In the genomic region with DNA sequence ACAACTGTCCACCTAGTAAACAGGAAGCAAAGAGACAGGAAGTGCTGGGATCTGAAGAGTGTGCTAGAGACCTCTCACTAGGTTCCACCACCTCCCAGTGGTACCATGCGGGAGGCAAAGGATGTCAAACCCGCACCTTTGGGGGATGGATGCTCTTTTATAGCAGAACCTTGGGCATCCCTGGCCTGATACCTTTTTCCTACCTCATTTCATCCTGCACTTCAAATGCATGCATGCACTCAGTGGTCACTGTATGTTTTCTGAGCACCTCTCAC, we compare ENCODE assay signal across 28 mouse cellular contexts. TPM values are rescaled to one million over a fixed set of nuclear protein-coding genes. Genes with fewer than 3 reads are reported as not detected.
DNase-seq lines count a peak whose midpoint lies in the region; ATAC-seq lines count a peak whose summit lies in the region.
"Had no signal": no experiment of that assay in that cellular context is flagged by ENCODE, and none has a peak within 500 bp of the region (broad histone marks: within the 10 kb centered on the region; RNA-seq: fewer than 3 reads in every experiment).

No protein-coding gene starts in this region.

- peak overlapping the region; percentile 39 for H3K4me2 ChIP-seq in liver, embryonic 11.5 days
- peak overlapping the region; percentile 30 for H3K4me2 ChIP-seq in liver, embryonic 13.5 days
- H3K4me2 ChIP-seq in neural tube, embryonic 15.5 days, result no peak overlapping the region
- H3K4me2 ChIP-seq: embryonic facial prominence, embryonic 15.5 days; forebrain, embryonic 13.5 days; heart, embryonic 12.5 days; hindbrain, embryonic 14.5 days; limb, embryonic 13.5 days; lung, embryonic 15.5 days; neural tube, embryonic 12.5 days had no signal

- H3K27me3 ChIP-seq in liver, embryonic 11.5 days (replicated peaks; ENCODE audit: control insufficient read depth, insufficient read depth, low read length), result no peaks in the 10 kb centered on the region
- no peaks in the 10 kb centered on the region for H3K27me3 ChIP-seq in embryonic facial prominence, embryonic 10.5 days (replicated peaks; ENCODE audit: low read depth, poor library complexity, severe bottlenecking)
- H3K27me3 ChIP-seq in liver, embryonic 13.5 days, result no peaks in the 10 kb centered on the region; the same call in 1 of the 2 replicates
- no peaks in the 10 kb centered on the region for H3K27me3 ChIP-seq in neural tube, embryonic 15.5 days (replicated peaks)
- H3K27me3 ChIP-seq: embryonic facial prominence, embryonic 15.5 days; forebrain, embryonic 13.5 days; heart, embryonic 12.5 days; limb, embryonic 13.5 days; lung, embryonic 15.5 days; neural tube, embryonic 12.5 days had no signal

- no peaks in the 10 kb centered on the region for H3K36me3 ChIP-seq in liver, embryonic 11.5 days (ENCODE audit: control insufficient read depth, insufficient read depth, low read length)
- no peaks in the 10 kb centered on the region for H3K36me3 ChIP-seq in embryonic facial prominence, embryonic 10.5 days (replicated peaks)
- H3K36me3 ChIP-seq in liver, embryonic 13.5 days, result no peaks in the 10 kb centered on the region
- no peaks in the 10 kb centered on the region for H3K36me3 ChIP-seq in neural tube, embryonic 15.5 days
- H3K36me3 ChIP-seq: embryonic facial prominence, embryonic 15.5 days; heart, embryonic 12.5 days; limb, embryonic 13.5 days; lung, embryonic 15.5 days; neural tube, embryonic 12.5 days had no signal

- H3K4me1 ChIP-seq in liver, embryonic 11.5 days (replicated peaks; ENCODE audit: control insufficient read depth, insufficient read depth, low read length), result peaks cover 21% of the 10 kb centered on the region
- peaks cover 25% of the 10 kb centered on the region for H3K4me1 ChIP-seq in embryonic facial prominence, embryonic 10.5 days
- H3K4me1 ChIP-seq in liver, embryonic 13.5 days (replicated peaks), result peaks cover 31% of the 10 kb centered on the region
- no peaks in the 10 kb centered on the region for H3K4me1 ChIP-seq in neural tube, embryonic 15.5 days
- H3K4me1 ChIP-seq: forebrain, embryonic 13.5 days had no signal

- H3K9me3 ChIP-seq in liver, embryonic 11.5 days (ENCODE audit: control insufficient read depth, low read length), result no peaks in the 10 kb centered on the region
- H3K9me3 ChIP-seq in embryonic facial prominence, embryonic 10.5 days, result no peaks in the 10 kb centered on the region
- no peaks in the 10 kb centered on the region for H3K9me3 ChIP-seq in liver, embryonic 13.5 days (replicated peaks)
- no peaks in the 10 kb centered on the region for H3K9me3 ChIP-seq in neural tube, embryonic 15.5 days (replicated peaks)
- H3K9me3 ChIP-seq: embryonic facial prominence, embryonic 15.5 days; forebrain, embryonic 13.5 days; heart, embryonic 12.5 days; limb, embryonic 13.5 days; lung, embryonic 15.5 days; neural tube, embryonic 12.5 days had no signal

- no peak for DNase-seq in liver, embryonic 11.5 days (ENCODE audit: low spot score)
- no peak for DNase-seq in liver
- DNase-seq in embryonic facial prominence, embryonic 10.5 days (ENCODE audit: low spot score), result no peak
- no peak for DNase-seq in liver, embryonic 13.5 days
- no peak for DNase-seq in left cerebral cortex, adult 11 months (ENCODE audit: low spot score)
- no peak for DNase-seq in layer of hippocampus, adult 8-10 months (ENCODE audit: low spot score in 2 of 2)
- DNase-seq: adrenal gland, postnatal 14 days; cerebellum, adult 11-12 months; cerebellum, adult 9-11 months; gastrocnemius, postnatal 14 days; kidney, adult 9 months; kidney, postnatal 10 days; layer of hippocampus, adult 9-11 months; lung, postnatal 36 days; midbrain, embryonic 14.5 days; thymus, adult 2 months had no signal

- ATAC-seq in liver, embryonic 11.5 days (replicated peaks; ENCODE audit: low FRiP score), result peak; percentile 71
- ATAC-seq in liver, embryonic 13.5 days (ENCODE audit: low read depth), result peak; percentile 67
- peak; percentile 45; the same call in 1 of the 2 replicates for ATAC-seq in megakaryocyte progenitor cell, adult 5-6 weeks (replicated peaks; ENCODE audit: poor library complexity)
- no peak for ATAC-seq in neural tube, embryonic 15.5 days (ENCODE audit: low FRiP score)
- ATAC-seq: forebrain, embryonic 13.5 days; intestine, postnatal 0 days had no signal

- H3K27ac ChIP-seq in liver, embryonic 11.5 days (ENCODE audit: low read depth, low read length), result peak overlapping the region; percentile 50
- H3K27ac ChIP-seq in embryonic facial prominence, embryonic 10.5 days (replicated peaks), result 0 out of 2 replicates have a peak overlapping the region, but pooled peaks have one; percentile 30
- peak overlapping the region; percentile 66 for H3K27ac ChIP-seq in liver, embryonic 13.5 days
- no peak overlapping the region for H3K27ac ChIP-seq in neural tube, embryonic 15.5 days (replicated peaks)
- H3K27ac ChIP-seq: embryonic facial prominence, embryonic 15.5 days; forebrain, embryonic 13.5 days; hindbrain, embryonic 14.5 days; left cerebral cortex, adult 2 months; lung, embryonic 15.5 days; neural tube, embryonic 12.5 days had no signal

- 55% methylated on average over 2 of the region's 2 CpGs for WGBS in liver, embryonic 11.5 days
- 88% methylated on average over 2 of the region's 2 CpGs for WGBS in embryonic facial prominence, embryonic 10.5 days
- 23% methylated on average over 2 of the region's 2 CpGs for WGBS in liver, embryonic 13.5 days (ENCODE audit: insufficient replicate concordance)
- 92% methylated on average over 2 of the region's 2 CpGs for WGBS in neural tube, embryonic 15.5 days

- no peak overlapping the region for H3K4me3 ChIP-seq in liver, embryonic 11.5 days (ENCODE audit: low read depth, low read length)
- no peak overlapping the region for H3K4me3 ChIP-seq in embryonic facial prominence, embryonic 10.5 days
- no peak overlapping the region for H3K4me3 ChIP-seq in liver, embryonic 13.5 days (replicated peaks)
- no peak overlapping the region for H3K4me3 ChIP-seq in neural tube, embryonic 15.5 days (replicated peaks)
- H3K4me3 ChIP-seq: embryonic facial prominence, embryonic 15.5 days; forebrain, embryonic 13.5 days; heart, embryonic 12.5 days; left cerebral cortex, adult 2 months; limb, embryonic 13.5 days; lung, embryonic 15.5 days; megakaryocyte, embryonic 14.5 days; neural tube, embryonic 12.5 days had no signal

- no peak overlapping the region for H3K9ac ChIP-seq in liver, embryonic 11.5 days (ENCODE audit: low read depth, low read length)
- no peak overlapping the region for H3K9ac ChIP-seq in liver, embryonic 13.5 days
- no peak overlapping the region for H3K9ac ChIP-seq in neural tube, embryonic 15.5 days (replicated peaks)
- H3K9ac ChIP-seq: embryonic facial prominence, embryonic 15.5 days; forebrain, embryonic 13.5 days; heart, embryonic 12.5 days; hindbrain, embryonic 14.5 days; limb, embryonic 13.5 days; lung, embryonic 15.5 days; neural tube, embryonic 12.5 days had no signal

RNA-seq across cellular contexts. Expression of a gene that starts 27.9 kb away (rescaled TPM):
- 6.2 and 6.5 TPM in 2 replicates for polyA plus RNA-seq in liver, embryonic 11.5 days (2014; fragmentation: Nextera tagmentation; extraction: Ambion mirVana)
- polyA plus RNA-seq in embryonic facial prominence, embryonic 10.5 days (2016; fragmentation: Nextera tagmentation; extraction: Ambion mirVana), result 40.5 and 44.0 TPM in 2 replicates
- 1.6 and 1.8 TPM in 2 replicates for polyA plus RNA-seq in liver, embryonic 13.5 days (2015; fragmentation: Nextera tagmentation; extraction: Ambion mirVana)
- 0.24 and 0.39 TPM in 2 replicates for total RNA-seq in megakaryocyte progenitor cell, adult 5-6 weeks (2015)
- total RNA-seq in megakaryocyte progenitor cell, adult 5-6 weeks (2017), result 0.37 TPM in 1 of 2 replicates, not detected in the other
- polyA plus RNA-seq in neural tube, embryonic 15.5 days (2015; fragmentation: Nextera tagmentation; extraction: Ambion mirVana), result 5.3 and 6.3 TPM in 2 replicates
- 1 to 10 TPM; 4.2 to 8.5 (median 6.7) TPM for total RNA-seq in layer of hippocampus, adult 8-10 months (2022)

RNA-seq across cellular contexts. Expression of a gene that starts 53.6 kb away (rescaled TPM):
- polyA plus RNA-seq in liver, embryonic 11.5 days (2014; fragmentation: Nextera tagmentation; extraction: Ambion mirVana), result 34.8 and 35.9 TPM in 2 replicates
- 60.7 and 61.7 TPM in 2 replicates for polyA plus RNA-seq in embryonic facial prominence, embryonic 10.5 days (2016; fragmentation: Nextera tagmentation; extraction: Ambion mirVana)
- 24.4 and 30.4 TPM in 2 replicates for polyA plus RNA-seq in liver, embryonic 13.5 days (2015; fragmentation: Nextera tagmentation; extraction: Ambion mirVana)
- 78.8 and 89.8 TPM in 2 replicates for total RNA-seq in megakaryocyte progenitor cell, adult 5-6 weeks (2015)
- total RNA-seq in megakaryocyte progenitor cell, adult 5-6 weeks (2017), result 52.2 and 59.1 TPM in 2 replicates
- polyA plus RNA-seq in neural tube, embryonic 15.5 days (2015; fragmentation: Nextera tagmentation; extraction: Ambion mirVana), result 31.2 and 34.6 TPM in 2 replicates
- total RNA-seq in layer of hippocampus, adult 8-10 months (2022), result 10 to 100 TPM; 39.8 to 53.9 (median 46.8) TPM
